Mouse (Mus musculus): ENCODE measurements around the gene Rpl3. TPM values are rescaled to one million over a fixed set of nuclear protein-coding genes. Genes with fewer than 3 reads are reported as not detected.
A peak's percentile ranks its signal among the peaks of the same experiment; 100 is the strongest.

Gene Rpl3
- polyA plus RNA-seq, 1 experiment from 2014 or later = 612 TPM

- H3K27me3 ChIP-seq = no peaks in the 10 kb centered on the region
- H3K9me3 ChIP-seq = no peaks in the 10 kb centered on the region
- under 1% methylated on average over 21 of the region's 21 CpGs for WGBS
- H3K36me3 ChIP-seq = peaks cover 42% of the 10 kb centered on the region
- peaks cover 29% of the 10 kb centered on the region for H3K4me1 ChIP-seq (replicated peaks)
- peak overlapping the region; percentile 87 for H3K27ac ChIP-seq
- peak overlapping the region; percentile 92 for H3K9ac ChIP-seq (replicated peaks)
- ATAC-seq = no peak; the same call in 1 of the 2 replicates
- H3K4me3 ChIP-seq (replicated peaks) = peak overlapping the region; percentile 80
- H3K4me2 ChIP-seq (replicated peaks) = peak overlapping the region; percentile 73
These were observed 8.9 kb downstream of the Rpl3 start for GRCm38 (mm10) chr15:80082661-80083275.

DNA sequence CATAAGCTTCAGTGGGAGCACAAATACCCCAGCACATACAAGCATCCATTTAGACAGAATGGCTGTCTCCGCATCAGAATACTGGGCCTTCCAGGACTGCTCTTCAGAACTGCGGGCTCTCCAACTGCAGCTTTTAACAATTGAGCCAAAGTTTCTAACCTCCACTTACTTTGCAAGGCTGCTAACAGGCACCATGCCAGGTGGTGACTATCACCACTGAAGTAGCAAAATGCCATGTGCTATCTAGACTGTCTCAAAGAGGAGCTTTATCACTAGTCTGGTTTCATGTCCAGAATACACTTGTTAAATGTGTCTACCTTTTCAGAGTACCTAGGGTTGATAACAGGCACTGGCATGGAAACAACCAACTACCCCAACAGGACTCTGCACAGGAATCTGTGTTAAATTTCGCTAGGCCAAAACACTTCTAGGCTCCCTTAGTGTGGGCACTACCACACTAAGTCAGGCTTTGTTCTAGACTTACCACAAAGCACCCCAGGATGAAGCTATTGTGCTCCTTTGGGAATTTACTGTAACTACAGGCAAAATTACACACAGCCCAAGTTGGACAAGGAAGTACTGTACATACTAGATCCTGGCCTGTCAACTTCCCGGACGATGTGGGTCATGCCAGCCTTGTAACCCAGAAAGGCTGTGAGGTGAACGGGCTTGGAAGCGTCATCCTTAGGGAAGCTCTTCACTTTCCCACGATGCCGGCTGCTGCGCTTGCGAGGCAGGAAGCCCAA lies 9.7 kb downstream of the Rpl3 start:
- peak overlapping the region; percentile 73 for H3K4me2 ChIP-seq (replicated peaks)
- 0 out of 2 replicates have a peak overlapping the region, but pooled peaks have one; percentile 87 for H3K27ac ChIP-seq
- H3K9ac ChIP-seq (replicated peaks) = peak overlapping the region; percentile 92
- no peaks in the 10 kb centered on the region for H3K9me3 ChIP-seq
- H3K4me3 ChIP-seq (replicated peaks) = peak overlapping the region; percentile 80
- H3K27me3 ChIP-seq = no peaks in the 10 kb centered on the region
- H3K4me1 ChIP-seq (replicated peaks) = peaks cover 29% of the 10 kb centered on the region
- WGBS = 9% methylated on average over 11 of the region's 11 CpGs
- ATAC-seq = no peak
- H3K36me3 ChIP-seq = peaks cover 50% of the 10 kb centered on the region

DNA sequence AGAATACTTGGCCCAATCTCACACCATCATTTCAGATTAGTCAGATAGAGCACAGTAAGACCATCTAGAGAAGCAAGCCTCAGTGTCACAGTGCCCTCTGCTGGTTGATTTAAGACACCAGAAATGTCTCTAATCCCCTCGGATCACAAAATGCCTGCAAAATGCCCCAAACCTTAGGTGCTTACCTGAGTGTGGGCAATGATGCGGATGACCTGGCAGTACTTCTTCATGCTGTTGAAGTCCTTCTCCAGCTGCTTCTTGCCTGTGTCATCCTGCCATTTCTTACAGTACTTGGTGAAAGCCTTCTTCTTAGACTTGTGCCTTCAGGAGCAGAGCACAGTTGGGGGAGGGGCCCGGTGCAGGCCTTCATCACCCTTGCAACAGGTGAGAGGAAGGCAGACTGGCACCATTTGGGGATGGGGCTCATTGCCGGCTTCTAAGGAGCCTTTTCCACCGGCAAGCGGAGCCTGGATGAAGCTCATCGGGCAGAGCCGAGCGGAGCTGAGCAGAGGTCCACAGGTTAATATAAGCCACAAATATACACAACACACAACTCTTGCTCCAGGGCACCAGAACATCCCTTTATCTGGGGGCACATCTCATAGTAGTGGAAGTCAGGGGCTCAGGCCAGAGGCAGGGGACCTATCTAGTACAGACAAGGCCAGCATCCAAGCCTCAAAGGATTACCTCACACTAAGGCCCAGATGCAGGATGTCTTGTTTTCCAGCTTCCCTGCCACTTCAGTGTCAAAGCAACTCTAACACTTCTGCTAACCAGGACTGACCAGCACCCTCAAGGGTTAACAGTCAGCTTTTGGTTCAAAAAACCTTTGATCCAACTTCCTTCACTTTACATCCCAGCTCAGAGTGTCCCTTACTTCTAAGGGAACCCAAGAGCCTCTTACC lies 10.7 kb downstream of the Rpl3 start:
- no peak overlapping the region for H3K27ac ChIP-seq
- peaks cover 58% of the 10 kb centered on the region for H3K36me3 ChIP-seq
- peak overlapping the region; percentile 92 for H3K9ac ChIP-seq (replicated peaks)
- no peaks in the 10 kb centered on the region for H3K9me3 ChIP-seq
- ATAC-seq = no peak
- H3K27me3 ChIP-seq = no peaks in the 10 kb centered on the region
- H3K4me3 ChIP-seq (replicated peaks) = peak overlapping the region; percentile 80
- H3K4me1 ChIP-seq (replicated peaks) = peaks cover 29% of the 10 kb centered on the region
- H3K4me2 ChIP-seq (replicated peaks) = peak overlapping the region; percentile 73
- 56% methylated on average over 9 of the region's 9 CpGs for WGBS

- H3K36me3 ChIP-seq = peaks cover 58% of the 10 kb centered on the region
- 88% methylated on average over 3 of the region's 3 CpGs for WGBS
- no peaks in the 10 kb centered on the region for H3K27me3 ChIP-seq
- no peak for ATAC-seq
- peaks cover 29% of the 10 kb centered on the region for H3K4me1 ChIP-seq (replicated peaks)
- H3K4me2 ChIP-seq (replicated peaks) = no peak overlapping the region
- no peaks in the 10 kb centered on the region for H3K9me3 ChIP-seq
- no peak overlapping the region for H3K4me3 ChIP-seq (replicated peaks)
- no peak overlapping the region for H3K9ac ChIP-seq (replicated peaks)
- no peak overlapping the region for H3K27ac ChIP-seq
These were observed 11.7 kb downstream of the Rpl3 start for GRCm38 (mm10) chr15:80079954-80080353.

GRCm38 (mm10) chr15:80079129-80079668 lies 12.5 kb downstream of the Rpl3 start:
- no peak overlapping the region for H3K4me2 ChIP-seq (replicated peaks)
- ATAC-seq = no peak

GRCm38 (mm10) chr15:80078058-80078814 lies 13.4 kb downstream of the Rpl3 start:
- ATAC-seq = no peak
- no peaks in the 10 kb centered on the region for H3K9me3 ChIP-seq
- no peak overlapping the region for H3K4me2 ChIP-seq (replicated peaks)
- no peaks in the 10 kb centered on the region for H3K27me3 ChIP-seq
- H3K4me3 ChIP-seq (replicated peaks) = no peak overlapping the region
- H3K27ac ChIP-seq = no peak overlapping the region
- peaks cover 58% of the 10 kb centered on the region for H3K36me3 ChIP-seq
- H3K4me1 ChIP-seq (replicated peaks) = peaks cover 29% of the 10 kb centered on the region
- WGBS = 76% methylated on average over 11 of the region's 11 CpGs
- H3K9ac ChIP-seq (replicated peaks) = no peak overlapping the region

More at GRCm38 (mm10) chr15:80079129-80079668, 12.5 kb downstream of the Rpl3 start:
- H3K27ac ChIP-seq = no peak overlapping the region
- WGBS = 92% methylated on average over 5 of the region's 5 CpGs
- no peak overlapping the region for H3K4me3 ChIP-seq (replicated peaks)
- H3K27me3 ChIP-seq = no peaks in the 10 kb centered on the region
- no peaks in the 10 kb centered on the region for H3K9me3 ChIP-seq
- H3K36me3 ChIP-seq = peaks cover 58% of the 10 kb centered on the region
- peaks cover 29% of the 10 kb centered on the region for H3K4me1 ChIP-seq (replicated peaks)
- H3K9ac ChIP-seq (replicated peaks) = no peak overlapping the region

GRCm38 (mm10) chr15:80076338-80077136 lies 15.1 kb downstream of the Rpl3 start:
- peak; percentile 48 for ATAC-seq
- Histone ChIP-seq H3K9ac (replicated peaks) (no peak overlapping the region), H3K4me2 (replicated peaks) (no peak overlapping the region), H3K4me3 (replicated peaks) (no peak overlapping the region), H3K9me3 (no peaks in the 10 kb centered on the region), H3K27me3 (no peaks in the 10 kb centered on the region), H3K36me3 (peaks cover 53% of the 10 kb centered on the region), H3K4me1 (replicated peaks) (peaks cover 17% of the 10 kb centered on the region), H3K27ac (no peak overlapping the region; the same call in 1 of the 2 replicates)
- 3% methylated on average over 2 of the region's 2 CpGs for WGBS

DNA sequence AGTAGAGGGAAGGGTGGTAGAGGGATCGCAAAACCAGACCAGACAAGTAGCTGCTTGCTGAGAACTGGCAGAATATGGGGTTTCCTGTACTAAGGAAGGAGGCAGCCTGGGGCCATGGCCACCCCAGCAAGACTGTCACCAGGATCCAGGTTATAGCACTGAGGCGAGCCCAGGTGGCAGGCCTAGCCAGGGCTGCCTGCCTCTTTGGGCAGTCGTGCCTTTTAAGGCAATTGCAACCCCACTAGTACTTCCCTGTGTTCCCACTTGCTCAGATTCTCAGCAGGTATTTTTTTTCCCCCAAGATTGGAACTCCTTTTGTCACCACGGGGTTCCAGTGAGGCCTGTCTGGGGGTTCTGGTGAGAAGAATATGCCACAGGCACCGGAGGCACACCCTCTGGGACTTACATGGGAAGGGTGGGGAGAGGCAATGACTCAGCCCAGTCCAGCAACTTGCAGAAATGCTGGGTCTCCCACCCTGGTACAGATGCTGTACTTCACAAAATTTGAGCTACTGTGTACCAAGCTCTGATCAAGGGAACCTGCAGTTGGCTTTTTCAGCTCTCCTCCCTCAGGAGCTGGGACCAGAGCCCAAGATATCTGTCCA lies 15.8 kb downstream of the Rpl3 start:
- no peak overlapping the region for H3K9ac ChIP-seq (replicated peaks)
- H3K4me2 ChIP-seq (replicated peaks) = no peak overlapping the region
- no peak overlapping the region for H3K4me3 ChIP-seq (replicated peaks)
- H3K9me3 ChIP-seq = no peaks in the 10 kb centered on the region
- peaks cover 10% of the 10 kb centered on the region for H3K4me1 ChIP-seq (replicated peaks)
- ATAC-seq = no peak
- 32% methylated on average over 5 of the region's 5 CpGs for WGBS
- peaks cover 46% of the 10 kb centered on the region for H3K36me3 ChIP-seq
- no peaks in the 10 kb centered on the region for H3K27me3 ChIP-seq
- H3K27ac ChIP-seq = no peak overlapping the region

- Histone ChIP-seq H3K27ac (no peak overlapping the region), H3K9ac (replicated peaks) (no peak overlapping the region; the same call in 1 of the 2 replicates)
- 59% methylated on average over 3 of the region's 3 CpGs for WGBS
These were observed 16.3 kb downstream of the Rpl3 start for GRCm38 (mm10) chr15:80075374-80075694.

DNA sequence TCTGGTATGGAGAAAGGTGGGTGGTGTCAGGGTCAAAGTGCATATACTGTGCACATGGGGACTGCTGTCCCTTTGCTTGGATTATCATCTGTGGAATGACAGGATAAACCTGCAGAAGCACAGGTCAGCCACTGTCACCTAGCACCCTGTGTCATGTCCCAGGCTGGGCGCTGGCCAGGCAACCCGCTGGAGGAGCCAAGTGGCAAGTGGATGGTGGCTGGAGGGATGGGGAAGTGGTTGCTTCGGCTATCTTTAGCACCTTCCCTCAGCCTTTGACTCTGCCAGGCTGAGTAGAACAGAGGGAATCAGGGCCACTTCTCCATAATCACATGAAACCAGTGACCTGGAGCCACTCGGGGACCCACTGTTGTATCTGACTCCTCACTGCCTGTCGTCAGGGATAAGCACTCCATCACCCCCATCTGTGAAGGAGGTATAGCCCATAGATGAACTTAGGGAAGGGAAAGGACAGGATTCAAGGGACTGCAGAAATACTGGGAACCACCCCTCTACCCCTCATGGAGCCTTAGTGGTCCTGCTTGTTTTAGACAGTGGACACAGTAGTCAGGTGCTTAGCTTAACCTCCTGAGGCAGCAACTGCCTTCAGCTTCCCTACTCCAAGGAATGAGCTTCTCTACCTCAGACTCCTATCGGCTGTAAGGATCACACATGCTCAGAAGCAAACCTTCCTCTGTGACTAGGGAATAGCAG lies 16.9 kb downstream of the Rpl3 start:
- Histone ChIP-seq H3K36me3 (peaks cover 37% of the 10 kb centered on the region), H3K4me1 (replicated peaks) (peaks cover under 1% of the 10 kb centered on the region; the same call in 1 of the 2 replicates), H3K9ac (replicated peaks) (no peak overlapping the region; the same call in 1 of the 2 replicates), H3K4me3 (replicated peaks) (no peak overlapping the region), H3K9me3 (no peaks in the 10 kb centered on the region), H3K27ac (no peak overlapping the region), H3K4me2 (replicated peaks) (no peak overlapping the region), H3K27me3 (no peaks in the 10 kb centered on the region)
- 70% methylated on average over 6 of the region's 6 CpGs for WGBS
- ATAC-seq = no peak

More at GRCm38 (mm10) chr15:80075374-80075694, 16.3 kb downstream of the Rpl3 start:
- H3K4me3 ChIP-seq (replicated peaks) = no peak overlapping the region
- H3K4me2 ChIP-seq (replicated peaks) = no peak overlapping the region
- H3K9me3 ChIP-seq = no peaks in the 10 kb centered on the region
- no peaks in the 10 kb centered on the region for H3K27me3 ChIP-seq
- no peak for ATAC-seq
- peaks cover 5% of the 10 kb centered on the region for H3K4me1 ChIP-seq (replicated peaks)
- H3K36me3 ChIP-seq = peaks cover 42% of the 10 kb centered on the region

All from midbrain, embryonic 13.5 days (tissue).